Mouse (Mus musculus): Measurements from ENCODE around the gene Cnp. TPM values are rescaled to one million over a fixed set of nuclear protein-coding genes. Genes with fewer than 3 reads are reported as not detected.

Cnp gene
- polyA plus RNA-seq, 1 experiment from 2014 or later, result 21.9 TPM

- 9% methylated on average over 8 of the region's 8 CpGs for WGBS (ENCODE audit: insufficient replicate concordance)
- ATAC-seq, result peak; percentile 51; the same call in 1 of the 2 replicates
- H3K4me1 ChIP-seq (ENCODE audit: insufficient read depth), result peaks cover 12% of the 10 kb centered on the region
- H3K9me3 ChIP-seq (ENCODE audit: low read length), result no peaks in the 10 kb centered on the region
- no peak overlapping the region for H3K27ac ChIP-seq (ENCODE audit: low read depth)
- peak; percentile 74 for DNase-seq
- H3K9ac ChIP-seq (replicated peaks), result no peak overlapping the region
- H3K4me3 ChIP-seq (ENCODE audit: low read depth, low read length), result peak overlapping the region; percentile 3; the same call in 1 of the 2 replicates
- no peaks in the 10 kb centered on the region for H3K27me3 ChIP-seq (ENCODE audit: insufficient read depth, low read length)
- TF ChIP-seq CTCF (IDR thresholded peaks at IDR 0.05; ENCODE audit: low read depth) (peak; percentile 91), EP300 (IDR thresholded peaks at IDR 0.05; ENCODE audit: low read depth) (no peak)
- peak overlapping the region; percentile 64 for H3K4me2 ChIP-seq (ENCODE audit: low read depth, low read length)
- no peaks in the 10 kb centered on the region for H3K36me3 ChIP-seq (replicated peaks; ENCODE audit: insufficient read depth, low read length)
Observed at GRCm38 (mm10) chr11:100570430-100571201, 4.1 kb upstream of the Cnp start.

- peaks cover 17% of the 10 kb centered on the region for H3K4me1 ChIP-seq (ENCODE audit: insufficient read depth)
- no peaks in the 10 kb centered on the region for H3K9me3 ChIP-seq (ENCODE audit: low read length)
- WGBS (ENCODE audit: insufficient replicate concordance), result 10% methylated on average over 16 of the region's 16 CpGs
- ATAC-seq (no peak), DNase-seq (no peak)
- TF ChIP-seq EP300 (IDR thresholded peaks at IDR 0.05; ENCODE audit: low read depth), result no peak
- no peak for TF ChIP-seq CTCF (IDR thresholded peaks at IDR 0.05; ENCODE audit: low read depth)
- H3K27me3 ChIP-seq (ENCODE audit: insufficient read depth, low read length), result no peaks in the 10 kb centered on the region
- no peak overlapping the region for H3K9ac ChIP-seq (replicated peaks)
- no peak overlapping the region for H3K27ac ChIP-seq (ENCODE audit: low read depth)
- H3K36me3 ChIP-seq (replicated peaks; ENCODE audit: insufficient read depth, low read length), result no peaks in the 10 kb centered on the region
- peak overlapping the region; percentile 64 for H3K4me2 ChIP-seq (ENCODE audit: low read depth, low read length)
- peak overlapping the region; percentile 3; the same call in 1 of the 2 replicates for H3K4me3 ChIP-seq (ENCODE audit: low read depth, low read length)
Observed at GRCm38 (mm10) chr11:100571202-100571567, 3.5 kb upstream of the Cnp start.

GRCm38 (mm10) chr11:100574188-100574587 lies 516 bp upstream of the Cnp start:
- ATAC-seq (no peak), DNase-seq (no peak)
- H3K4me2 ChIP-seq (ENCODE audit: low read depth, low read length), result peak overlapping the region; percentile 81
- H3K9me3 ChIP-seq (ENCODE audit: low read length), result no peaks in the 10 kb centered on the region
- H3K27me3 ChIP-seq (ENCODE audit: insufficient read depth, low read length), result no peaks in the 10 kb centered on the region
- no peak for TF ChIP-seq EP300 (IDR thresholded peaks at IDR 0.05; ENCODE audit: low read depth)
- TF ChIP-seq CTCF (IDR thresholded peaks at IDR 0.05; ENCODE audit: low read depth), result no peak
- peaks cover 19% of the 10 kb centered on the region for H3K4me1 ChIP-seq (ENCODE audit: insufficient read depth)
- H3K9ac ChIP-seq (replicated peaks), result peak overlapping the region; percentile 63
- peaks cover under 1% of the 10 kb centered on the region; the same call in 1 of the 2 replicates for H3K36me3 ChIP-seq (replicated peaks; ENCODE audit: insufficient read depth, low read length)
- H3K27ac ChIP-seq (ENCODE audit: low read depth), result peak overlapping the region; percentile 75; the same call in 1 of the 2 replicates
- H3K4me3 ChIP-seq (ENCODE audit: low read depth, low read length), result peak overlapping the region; percentile 74
- 58% methylated on average over 3 of the region's 3 CpGs for WGBS (ENCODE audit: insufficient replicate concordance)

- Histone ChIP-seq H3K4me3 (ENCODE audit: low read depth, low read length) (peak overlapping the region; percentile 74), H3K4me2 (ENCODE audit: low read depth, low read length) (peak overlapping the region; percentile 81), H3K36me3 (replicated peaks; ENCODE audit: insufficient read depth, low read length) (peaks cover 7% of the 10 kb centered on the region), H3K27ac (ENCODE audit: low read depth) (peak overlapping the region; percentile 75), H3K27me3 (ENCODE audit: insufficient read depth, low read length) (no peaks in the 10 kb centered on the region), H3K4me1 (ENCODE audit: insufficient read depth) (peaks cover 19% of the 10 kb centered on the region), H3K9ac (replicated peaks) (peak overlapping the region; percentile 63), H3K9me3 (ENCODE audit: low read length) (no peaks in the 10 kb centered on the region)
- ATAC-seq, result peak; percentile 4; the same call in 1 of the 2 replicates
- WGBS (ENCODE audit: insufficient replicate concordance), result 32% methylated on average over 2 of the region's 2 CpGs
- DNase-seq, result no peak
- TF ChIP-seq CTCF (IDR thresholded peaks at IDR 0.05; ENCODE audit: low read depth) (no peak), EP300 (IDR thresholded peaks at IDR 0.05; ENCODE audit: low read depth) (no peak)
Observed at GRCm38 (mm10) chr11:100575484-100575855, 766 bp downstream of the Cnp start.

GRCm38 (mm10) chr11:100576256-100576655 lies 1.6 kb downstream of the Cnp start:
- H3K9me3 ChIP-seq (ENCODE audit: low read length), result no peaks in the 10 kb centered on the region
- 76% methylated on average over 21 of the region's 21 CpGs for WGBS (ENCODE audit: insufficient replicate concordance)
- H3K27me3 ChIP-seq (ENCODE audit: insufficient read depth, low read length), result no peaks in the 10 kb centered on the region
- peak overlapping the region; percentile 81 for H3K4me2 ChIP-seq (ENCODE audit: low read depth, low read length)
- TF ChIP-seq EP300 (IDR thresholded peaks at IDR 0.05; ENCODE audit: low read depth), result no peak
- no peak for ATAC-seq
- H3K27ac ChIP-seq (ENCODE audit: low read depth), result no peak overlapping the region
- H3K4me1 ChIP-seq (ENCODE audit: insufficient read depth), result peaks cover 11% of the 10 kb centered on the region
- peaks cover 12% of the 10 kb centered on the region for H3K36me3 ChIP-seq (replicated peaks; ENCODE audit: insufficient read depth, low read length)
- DNase-seq, result no peak
- no peak overlapping the region for H3K4me3 ChIP-seq (ENCODE audit: low read depth, low read length)
- no peak overlapping the region for H3K9ac ChIP-seq (replicated peaks)

GRCm38 (mm10) chr11:100577852-100578599 lies 3.3 kb downstream of the Cnp start:
- Histone ChIP-seq H3K4me3 (ENCODE audit: low read depth, low read length) (no peak overlapping the region), H3K36me3 (replicated peaks; ENCODE audit: insufficient read depth, low read length) (peaks cover 27% of the 10 kb centered on the region), H3K4me1 (ENCODE audit: insufficient read depth) (peaks cover 7% of the 10 kb centered on the region; the same call in 1 of the 2 replicates), H3K4me2 (ENCODE audit: low read depth, low read length) (peak overlapping the region; percentile 81; the same call in 1 of the 2 replicates), H3K27ac (ENCODE audit: low read depth) (no peak overlapping the region), H3K9me3 (ENCODE audit: low read length) (no peaks in the 10 kb centered on the region), H3K27me3 (ENCODE audit: insufficient read depth, low read length) (no peaks in the 10 kb centered on the region), H3K9ac (replicated peaks) (no peak overlapping the region)
- 73% methylated on average over 8 of the region's 8 CpGs for WGBS (ENCODE audit: insufficient replicate concordance)
- TF ChIP-seq EP300 (IDR thresholded peaks at IDR 0.05; ENCODE audit: low read depth), result no peak
- TF ChIP-seq CTCF (IDR thresholded peaks at IDR 0.05; ENCODE audit: low read depth), result no peak
- DNase-seq (no peak), ATAC-seq (no peak)
